In the genomic region with DNA sequence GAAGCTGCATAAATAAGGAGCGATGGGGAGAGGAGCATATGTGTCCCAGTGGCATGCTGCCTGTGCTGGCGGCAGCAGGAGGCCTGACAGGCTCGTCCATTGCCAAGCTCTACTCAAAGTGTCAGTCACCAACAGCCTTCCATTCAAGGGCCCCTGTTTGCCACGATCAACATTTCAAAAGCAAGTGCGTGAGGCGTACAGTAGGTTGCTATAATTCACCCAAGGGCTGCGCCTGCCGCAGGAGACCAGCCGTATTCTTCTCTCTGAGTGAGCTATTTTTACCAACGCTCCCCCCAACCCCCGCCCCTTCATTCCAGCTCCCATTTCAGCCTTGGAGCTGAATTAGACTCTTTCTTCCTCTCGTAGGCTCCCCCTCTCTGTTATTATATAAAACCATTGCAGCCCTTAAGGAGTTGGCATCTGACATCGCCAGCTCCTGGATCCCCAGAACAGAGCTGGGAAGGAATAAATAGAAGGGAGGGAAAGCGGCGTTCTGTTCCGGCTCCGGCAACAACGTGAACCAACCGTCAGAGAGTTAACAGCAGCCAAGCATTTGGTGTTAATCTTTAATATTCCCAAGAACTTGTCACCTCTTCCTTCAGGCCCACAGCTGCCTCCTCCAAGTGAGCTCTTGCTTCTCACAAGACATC, we compare ENCODE assay signal across 9 mouse cellular contexts. TPM values are rescaled to one million over a fixed set of nuclear protein-coding genes. Genes with fewer than 3 reads are reported as not detected.
DNase-seq lines count a peak whose midpoint lies in the region; ATAC-seq and TF ChIP-seq lines count a peak whose summit lies in the region.
"Had no signal": no experiment of that assay in that cellular context is flagged by ENCODE, and none has a peak within 500 bp of the region (broad histone marks: within the 10 kb centered on the region; RNA-seq: fewer than 3 reads in every experiment).

No protein-coding gene starts in this region.

- DNase-seq in lung, embryonic 14.5 days: peak; percentile 52
- DNase-seq in lung, postnatal 36 days: no peak
- DNase-seq in left cerebral cortex, postnatal 10 days (ENCODE audit: extremely low spot score in 1 of 2, low spot score in 2 of 2): peak; percentile 48 to 74
- DNase-seq in adrenal gland, postnatal 25 days: no peak
- no peak for DNase-seq in urinary bladder, postnatal 25 days (ENCODE audit: low spot score)

- H3K36me3 ChIP-seq in lung, embryonic 14.5 days (ENCODE audit: insufficient read depth): no peaks in the 10 kb centered on the region
- H3K36me3 ChIP-seq in forebrain, embryonic 16.5 days (ENCODE audit: control insufficient read depth, insufficient read depth): no peaks in the 10 kb centered on the region
- H3K36me3 ChIP-seq in intestine, postnatal 0 days (ENCODE audit: control insufficient read depth, insufficient read depth): no peaks in the 10 kb centered on the region
- H3K36me3 ChIP-seq in stomach, embryonic 14.5 days (ENCODE audit: control insufficient read depth, insufficient read depth, low read length): no peaks in the 10 kb centered on the region

- no peaks in the 10 kb centered on the region for H3K9me3 ChIP-seq in lung, embryonic 14.5 days (ENCODE audit: low read depth, low read length)
- H3K9me3 ChIP-seq in forebrain, embryonic 16.5 days (ENCODE audit: control insufficient read depth, low read length): no peaks in the 10 kb centered on the region
- no peaks in the 10 kb centered on the region for H3K9me3 ChIP-seq in intestine, postnatal 0 days (ENCODE audit: control insufficient read depth)
- H3K9me3 ChIP-seq in stomach, embryonic 14.5 days (ENCODE audit: control insufficient read depth, low read depth, low read length): no peaks in the 10 kb centered on the region

- peak overlapping the region; percentile 51; the same call in 1 of the 2 replicates for H3K27ac ChIP-seq in lung, embryonic 14.5 days (ENCODE audit: low read depth)
- H3K27ac ChIP-seq in forebrain, embryonic 16.5 days (ENCODE audit: low read length): peak overlapping the region; percentile 99
- no peak overlapping the region for H3K27ac ChIP-seq in intestine, postnatal 0 days (ENCODE audit: low read depth, low read length)
- H3K27ac ChIP-seq in stomach, embryonic 14.5 days (ENCODE audit: low read length): peak overlapping the region; percentile 41; the same call in 1 of the 2 replicates

- H3K4me1 ChIP-seq in lung, embryonic 14.5 days (ENCODE audit: insufficient read depth): peaks cover 37% of the 10 kb centered on the region
- peaks cover 66% of the 10 kb centered on the region for H3K4me1 ChIP-seq in forebrain, embryonic 16.5 days (replicated peaks; ENCODE audit: control insufficient read depth, insufficient read depth, low read length)
- no peaks in the 10 kb centered on the region for H3K4me1 ChIP-seq in intestine, postnatal 0 days (replicated peaks; ENCODE audit: control insufficient read depth, insufficient read depth, low read length)
- peaks cover 14% of the 10 kb centered on the region; the same call in 1 of the 2 replicates for H3K4me1 ChIP-seq in stomach, embryonic 14.5 days (ENCODE audit: control insufficient read depth, insufficient read depth, low read length)

- no peak overlapping the region for H3K4me3 ChIP-seq in lung, embryonic 14.5 days (ENCODE audit: low read depth, low read length)
- H3K4me3 ChIP-seq in forebrain, embryonic 16.5 days (replicated peaks; ENCODE audit: low read length): peak overlapping the region; percentile 13
- H3K4me3 ChIP-seq in intestine, postnatal 0 days (ENCODE audit: low read depth, low read length): no peak overlapping the region
- no peak overlapping the region for H3K4me3 ChIP-seq in stomach, embryonic 14.5 days (ENCODE audit: low read depth, low read length)
- H3K4me3 ChIP-seq: myocyte had no signal

- intact Hi-C loops in left cerebral cortex, postnatal 10 days (cut with DNase I): loop anchor here (10.0 kb wide), 1 partner anchor 265 kb away; no protein-coding TSS in a partner anchor

- TF ChIP-seq CTCF in lung, embryonic 14.5 days (IDR thresholded peaks at IDR 0.05; ENCODE audit: low read depth): no peak
- TF ChIP-seq CTCF in intestine, postnatal 0 days (IDR thresholded peaks at IDR 0.05; ENCODE audit: low read depth): no peak

- no peaks in the 10 kb centered on the region for H3K27me3 ChIP-seq in lung, embryonic 14.5 days (ENCODE audit: insufficient read depth, low read length)
- H3K27me3 ChIP-seq in forebrain, embryonic 16.5 days (replicated peaks; ENCODE audit: control insufficient read depth, insufficient read depth, low read length): no peaks in the 10 kb centered on the region
- no peaks in the 10 kb centered on the region for H3K27me3 ChIP-seq in intestine, postnatal 0 days (replicated peaks; ENCODE audit: control insufficient read depth, insufficient read depth, low read length)
- no peaks in the 10 kb centered on the region for H3K27me3 ChIP-seq in stomach, embryonic 14.5 days (ENCODE audit: control insufficient read depth, insufficient read depth, low read length)

- no peak overlapping the region for H3K9ac ChIP-seq in lung, embryonic 14.5 days
- H3K9ac ChIP-seq in forebrain, embryonic 16.5 days (replicated peaks; ENCODE audit: low read depth, low read length): peak overlapping the region; percentile 55
- no peak overlapping the region for H3K9ac ChIP-seq in intestine, postnatal 0 days (ENCODE audit: low read depth, low read length)
- no peak overlapping the region for H3K9ac ChIP-seq in stomach, embryonic 14.5 days (replicated peaks; ENCODE audit: low read depth, low read length)

- H3K4me2 ChIP-seq in lung, embryonic 14.5 days: peak overlapping the region; percentile 49
- peak overlapping the region; percentile 50 for H3K4me2 ChIP-seq in forebrain, embryonic 16.5 days (ENCODE audit: low read length)
- H3K4me2 ChIP-seq in intestine, postnatal 0 days (replicated peaks; ENCODE audit: low read depth): peak overlapping the region; percentile 18; the same call in 1 of the 2 replicates
- peak overlapping the region; percentile 6; the same call in 1 of the 2 replicates for H3K4me2 ChIP-seq in stomach, embryonic 14.5 days (replicated peaks; ENCODE audit: low read depth, low read length)

- 20% methylated on average over 19 of the region's 19 CpGs for WGBS in lung, embryonic 14.5 days
- 5% methylated on average over 19 of the region's 19 CpGs for WGBS in forebrain, embryonic 16.5 days
- WGBS in intestine, postnatal 0 days: 47% methylated on average over 19 of the region's 19 CpGs
- 32% methylated on average over 19 of the region's 19 CpGs for WGBS in stomach, embryonic 14.5 days

- ATAC-seq in lung, embryonic 14.5 days (ENCODE audit: insufficient read depth): no peak
- ATAC-seq in forebrain, embryonic 16.5 days: peak; percentile 90
- no peak for ATAC-seq in intestine, postnatal 0 days
- no peak for ATAC-seq in stomach, embryonic 14.5 days (ENCODE audit: insufficient number of reproducible peaks, insufficient read depth, low FRiP score, low read depth)

RNA-seq across cellular contexts. Expression of a gene that starts 59.5 kb away (rescaled TPM):
- polyA plus RNA-seq in lung, embryonic 14.5 days (2014; fragmentation: Nextera tagmentation; extraction: Ambion mirVana): 701 and 711 TPM in 2 replicates
- polyA plus RNA-seq in forebrain, embryonic 16.5 days (2015; fragmentation: Nextera tagmentation; extraction: Ambion mirVana): 611 and 637 TPM in 2 replicates
- polyA plus RNA-seq in intestine, postnatal 0 days (2015; fragmentation: Nextera tagmentation; extraction: Ambion mirVana): 363 and 364 TPM in 2 replicates
- 100 to 1,000 TPM; 681 to 724 TPM for total RNA-seq in left cerebral cortex, postnatal 10 days (2021)
- polyA plus RNA-seq in stomach, embryonic 14.5 days (2014; fragmentation: Nextera tagmentation; extraction: Ambion mirVana): 758 and 780 TPM in 2 replicates
- total RNA-seq in adrenal gland, postnatal 25 days (2021): 802 and 854 TPM in 2 replicates

Comparison
In these comparisons a context has a peak if more than half of its experiments do, and no peak if none do; other contexts are left out.
1. DNase-seq: peak in lung, embryonic 14.5 days (single experiment) and left cerebral cortex, postnatal 10 days (2 of 2); none in lung, postnatal 36 days (single experiment), adrenal gland, postnatal 25 days (single experiment) and urinary bladder, postnatal 25 days (single experiment).
2. Peak in every context shown above with its lines, with median percentiles within 50 percentile points of each other: H3K4me2 ChIP-seq.